Mouse (Mus musculus) thymus, postnatal 25 days (tissue): ENCODE data around the gene Hormad2.
A peak's percentile ranks its signal among the peaks of the same experiment; 100 is the strongest.

Experiments
- DNase-seq: peaks from one replicate; pipeline ENCODE4 v3.0.0; 2022

Gene Hormad2

GRCm38 (mm10) chr11:4440978-4441377, at the start of gene Hormad2:
Gene Hormad2, minus strand, starts transcription at chr11:4441105.
- peak; percentile 50 for DNase-seq

- no peak for DNase-seq
Measured at GRCm38 (mm10) chr11:4489207-4489606, 48.3 kb upstream of the Hormad2 start.

DNA sequence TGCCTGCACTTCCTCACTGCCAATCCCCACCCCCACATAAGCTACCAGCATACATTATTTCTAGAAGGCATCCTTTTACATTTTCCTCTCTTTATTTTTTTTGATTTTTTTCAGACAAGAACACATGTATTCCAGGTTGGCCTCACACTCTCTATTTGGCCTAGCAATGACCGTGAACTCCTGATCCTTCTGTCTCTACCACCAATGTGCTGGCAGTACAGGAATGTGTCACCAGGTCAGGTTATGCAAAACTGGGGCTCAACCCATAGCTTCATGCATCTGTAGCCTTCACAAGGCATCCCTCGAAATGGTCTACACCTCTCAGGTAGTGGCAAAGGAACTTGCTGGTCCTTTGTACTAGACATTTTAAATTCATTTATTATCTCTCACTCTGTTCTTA, 47.9 kb upstream of the Hormad2 start:
- no peak for DNase-seq

- no peak for DNase-seq
Measured at GRCm38 (mm10) chr11:4488367-4488766, 47.5 kb upstream of the Hormad2 start.

DNA sequence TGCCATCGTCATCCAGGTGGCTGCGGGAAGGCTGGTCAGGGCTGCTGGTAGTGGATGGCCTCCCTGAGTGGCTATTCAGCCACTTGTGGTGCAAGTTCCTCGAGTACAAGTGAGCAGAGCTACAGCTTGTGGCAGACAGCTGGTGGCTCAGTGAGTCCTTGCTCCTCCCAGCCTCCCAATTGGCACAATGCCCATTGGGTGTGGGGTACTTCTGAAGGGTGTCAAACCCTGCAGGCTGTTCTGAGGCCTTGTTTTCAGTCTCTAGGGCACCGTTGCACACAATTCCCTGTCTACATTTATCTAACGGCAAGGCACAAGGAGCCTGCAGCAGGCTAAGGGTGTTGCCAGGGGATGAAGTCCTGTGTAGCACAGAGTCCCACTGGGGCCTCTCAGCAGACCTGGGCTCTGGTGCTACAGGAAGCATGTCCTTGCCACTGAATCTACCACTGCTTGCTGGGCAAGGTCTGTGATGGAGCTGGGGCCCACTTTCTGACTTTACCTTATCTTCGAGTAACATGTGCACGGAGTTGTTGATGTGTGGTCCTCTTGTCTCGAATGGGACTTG, 46.6 kb upstream of the Hormad2 start:
- DNase-seq = no peak

DNA sequence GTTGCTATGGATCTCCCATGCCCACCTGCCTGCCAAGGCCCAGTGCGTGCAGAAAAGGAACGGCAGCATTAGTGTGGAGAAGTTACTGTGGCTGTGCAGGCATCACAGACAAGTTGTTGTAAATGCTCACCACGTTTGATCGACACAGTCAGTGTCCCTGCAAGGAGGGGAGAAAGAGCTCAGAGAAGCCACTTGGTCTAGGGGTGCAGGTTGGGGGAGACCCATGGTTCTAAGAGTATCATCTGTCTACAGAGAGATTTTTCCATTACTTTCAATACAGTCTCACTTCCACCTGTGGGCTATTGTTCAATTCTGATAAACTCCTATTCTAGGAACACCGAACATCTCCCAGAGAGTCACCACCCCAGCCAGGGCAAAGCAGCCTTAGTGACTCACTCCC, 43.6 kb upstream of the Hormad2 start:
- no peak for DNase-seq

GRCm38 (mm10) chr11:4482641-4483040, 41.7 kb upstream of the Hormad2 start:
- DNase-seq = no peak

DNA sequence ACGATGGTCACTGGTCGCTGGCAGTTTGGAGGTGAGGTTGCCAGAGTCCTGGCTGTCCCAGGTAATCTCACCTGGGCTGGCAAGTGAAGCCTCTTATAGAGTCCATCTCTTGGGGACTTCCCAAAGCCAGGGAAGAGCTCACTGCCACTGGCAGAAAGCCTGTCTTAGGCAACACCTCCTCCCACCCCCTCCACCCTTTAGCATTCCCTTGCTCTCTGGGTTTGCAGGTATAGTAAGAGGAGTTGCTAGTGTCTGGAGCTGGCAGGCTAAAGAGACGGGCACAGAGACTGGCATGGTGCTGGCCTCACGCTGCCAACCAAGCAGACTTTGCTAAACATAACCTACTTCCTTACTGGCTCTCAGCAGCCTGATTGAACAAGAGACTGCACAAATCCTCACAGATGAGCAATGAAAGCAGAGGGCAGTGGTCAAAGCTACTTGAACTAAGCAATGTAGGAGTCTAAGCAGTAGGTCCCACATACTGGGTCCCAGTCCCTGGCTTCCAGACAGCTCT, 35.3 kb upstream of the Hormad2 start:
- DNase-seq = no peak

GRCm38 (mm10) chr11:4472464-4473179, 31.7 kb upstream of the Hormad2 start:
- no peak for DNase-seq

DNA sequence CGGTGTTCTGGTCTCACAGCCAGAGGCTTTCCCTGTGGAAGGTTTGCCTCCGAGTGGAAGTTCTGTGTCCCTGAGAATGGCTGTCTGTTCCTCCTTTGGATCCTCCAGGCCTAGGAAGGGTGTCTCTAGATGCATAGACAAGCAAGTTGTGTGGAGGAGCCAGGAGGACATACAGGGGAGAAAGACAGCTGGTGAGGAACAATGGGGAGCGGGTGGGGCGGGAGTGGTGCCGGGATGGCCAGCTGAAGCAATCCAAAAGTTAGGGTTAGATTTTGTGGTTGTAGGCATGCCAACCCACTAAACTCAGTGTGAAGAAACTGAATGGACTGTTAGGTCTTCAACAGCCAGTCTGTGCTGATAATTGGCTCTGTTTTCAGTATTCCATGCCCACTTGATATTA, 30.8 kb upstream of the Hormad2 start:
- no peak for DNase-seq

- DNase-seq = no peak
Measured at GRCm38 (mm10) chr11:4471251-4471650, 30.3 kb upstream of the Hormad2 start.

GRCm38 (mm10) chr11:4469091-4469490, 28.2 kb upstream of the Hormad2 start:
- DNase-seq = no peak

- no peak for DNase-seq
Measured at GRCm38 (mm10) chr11:4467436-4467835, 26.5 kb upstream of the Hormad2 start.

DNA sequence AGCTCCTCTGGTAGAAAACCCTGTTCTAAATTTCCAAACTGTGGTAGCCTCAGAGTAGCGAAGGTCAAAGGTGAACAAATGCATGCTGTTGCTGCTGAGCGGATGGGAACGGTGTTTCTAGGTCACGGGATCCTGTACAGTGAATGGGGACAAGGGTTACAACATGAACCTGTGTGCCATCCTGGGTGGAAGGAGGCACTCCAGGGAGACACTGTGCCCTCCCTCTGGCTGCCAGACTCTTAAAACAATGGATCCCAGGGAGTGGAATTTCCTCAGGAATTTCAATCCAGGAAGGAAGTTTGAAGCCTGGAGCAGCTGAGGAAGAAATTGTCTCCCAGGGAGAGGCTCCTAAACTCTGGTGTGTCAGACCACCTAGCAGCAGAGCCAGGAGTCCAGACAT, 25.3 kb upstream of the Hormad2 start:
- no peak for DNase-seq

DNA sequence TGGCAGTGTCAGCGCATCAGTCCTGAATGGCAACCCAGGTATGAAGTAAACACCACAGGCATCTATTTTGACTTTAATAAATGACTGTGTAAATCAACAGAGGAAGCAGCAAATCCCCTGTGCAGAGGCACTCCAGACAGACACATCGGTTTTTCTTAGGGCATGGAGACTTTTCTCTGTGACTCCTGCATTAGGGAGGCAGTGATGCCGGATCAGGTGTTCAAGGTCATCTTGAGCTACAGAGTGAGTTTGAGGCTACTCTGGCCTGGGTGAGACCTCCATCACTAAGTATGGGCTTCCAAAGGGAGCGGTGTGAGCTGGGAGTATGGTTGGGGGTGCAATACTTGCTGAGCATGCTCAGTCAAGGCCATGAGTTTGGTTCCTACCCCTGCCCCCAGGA, 23.7 kb upstream of the Hormad2 start:
- DNase-seq = no peak

GRCm38 (mm10) chr11:4464186-4464585, 23.3 kb upstream of the Hormad2 start:
- DNase-seq = no peak

- DNase-seq = no peak
Measured at GRCm38 (mm10) chr11:4462868-4463267, 22.0 kb upstream of the Hormad2 start.

- no peak for DNase-seq
Measured at GRCm38 (mm10) chr11:4461154-4461553, 20.2 kb upstream of the Hormad2 start.

GRCm38 (mm10) chr11:4460615-4461014, 19.7 kb upstream of the Hormad2 start:
- DNase-seq = no peak

DNA sequence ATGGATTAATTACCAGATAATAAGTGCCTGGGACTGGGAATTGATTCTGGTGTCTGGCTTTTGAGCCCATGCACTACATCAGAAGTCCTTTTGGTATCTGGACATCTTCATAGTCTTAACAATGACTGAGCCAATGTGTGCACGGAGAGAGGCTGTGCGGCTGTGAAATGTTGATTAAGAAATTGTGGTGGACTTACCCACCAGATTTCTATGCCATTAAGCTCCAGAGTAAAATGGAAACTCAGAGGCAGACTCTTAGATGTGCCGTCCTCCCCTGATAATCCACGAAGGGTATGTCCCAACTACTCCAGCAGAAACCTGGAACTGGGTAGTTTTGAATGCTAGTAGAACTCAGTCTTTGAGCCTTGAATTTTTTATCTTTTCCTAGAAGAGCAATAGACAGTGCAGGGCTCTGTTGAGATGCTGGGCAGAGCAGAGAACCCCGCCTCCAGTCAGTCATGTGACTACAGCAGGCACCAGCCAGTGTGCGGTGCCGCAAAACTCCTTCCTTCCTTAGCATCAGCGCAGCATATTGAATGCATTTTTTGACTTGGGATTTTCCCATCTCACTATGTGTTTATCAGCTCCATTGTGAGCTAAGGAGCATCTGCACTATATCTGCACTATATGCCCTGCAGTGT, 14.1 kb upstream of the Hormad2 start:
- DNase-seq = no peak

DNA sequence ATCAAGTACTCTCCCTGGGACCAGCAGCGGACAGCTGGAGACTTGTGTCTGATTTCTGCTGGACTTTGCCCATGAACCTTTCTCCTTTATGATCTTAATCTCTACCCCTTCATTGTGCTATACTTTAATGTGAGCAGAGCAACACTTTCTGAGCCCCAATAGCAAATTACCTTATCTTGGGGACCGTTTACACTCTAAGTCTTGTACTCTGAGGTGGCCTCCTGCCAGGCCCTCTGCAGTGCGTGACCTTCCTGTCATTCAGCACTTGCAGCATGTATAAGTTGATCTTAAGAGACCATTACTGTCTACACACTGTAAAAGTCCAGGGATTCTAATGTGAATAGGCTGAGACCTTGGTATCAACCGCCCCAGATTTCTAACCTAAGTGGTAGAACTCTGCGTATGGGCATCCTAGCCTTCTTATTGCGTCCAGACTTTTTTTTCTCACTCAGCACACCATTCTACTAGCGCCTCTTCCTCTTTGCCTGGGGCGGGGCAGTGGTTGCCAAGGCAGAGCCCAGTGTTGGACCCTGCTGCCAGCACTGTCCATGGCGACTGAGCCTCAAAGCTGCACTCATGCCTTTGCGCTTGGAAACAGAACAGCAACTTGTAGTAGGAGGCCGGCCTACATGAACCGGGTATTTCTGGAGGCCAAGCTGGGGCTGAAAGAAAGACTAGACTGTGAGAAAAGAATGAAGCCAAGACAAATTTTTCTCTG, 11.7 kb upstream of the Hormad2 start:
- no peak for DNase-seq

DNA sequence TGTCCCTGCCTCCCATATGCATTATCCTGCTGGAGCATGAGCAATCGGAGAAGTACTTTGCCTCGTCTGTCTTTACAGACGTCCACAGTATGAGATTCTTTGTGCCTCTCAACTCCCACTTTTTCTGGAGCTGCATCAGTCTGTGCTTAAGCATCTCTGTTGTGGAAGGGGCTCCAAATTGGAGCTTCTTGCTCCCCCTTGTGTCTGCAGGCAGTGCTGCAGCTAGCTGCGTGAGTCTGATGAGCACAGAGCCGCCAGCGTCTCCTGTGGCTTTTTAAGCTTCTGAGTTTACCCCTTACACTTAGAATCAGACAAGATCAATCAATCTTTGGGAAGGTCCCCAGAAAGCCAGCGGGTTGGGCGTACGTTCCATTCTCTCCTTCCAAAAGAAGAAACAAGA, 10.2 kb upstream of the Hormad2 start:
- peak; percentile 76 for DNase-seq

GRCm38 (mm10) chr11:4446195-4446868, 5.4 kb upstream of the Hormad2 start:
- no peak for DNase-seq
